Mouse (Mus musculus): ENCODE data around the gene Cabp4. TPM values are rescaled to one million over a fixed set of nuclear protein-coding genes. Genes with fewer than 3 reads are reported as not detected.

Cabp4 gene
- total RNA-seq, 1 experiment from 2014 or later: not detected

- ATAC-seq (replicated peaks; ENCODE audit: insufficient number of reproducible peaks, low FRiP score, low TSS enrichment, poor library complexity, severe bottlenecking): peak; percentile 55
These were observed 30.0 kb downstream of the Cabp4 start for GRCm38 (mm10) chr19:4113806-4114230.

- ATAC-seq (replicated peaks; ENCODE audit: insufficient number of reproducible peaks, low FRiP score, low TSS enrichment, poor library complexity, severe bottlenecking): peak; percentile 24
These were observed 30.5 kb downstream of the Cabp4 start for GRCm38 (mm10) chr19:4113186-4113805.

GRCm38 (mm10) chr19:4112063-4112960 lies 31.5 kb downstream of the Cabp4 start:
- ATAC-seq (replicated peaks; ENCODE audit: insufficient number of reproducible peaks, low FRiP score, low TSS enrichment, poor library complexity, severe bottlenecking): peak; percentile 37; the same call in 1 of the 2 replicates

- no peak for ATAC-seq (replicated peaks; ENCODE audit: insufficient number of reproducible peaks, low FRiP score, low TSS enrichment, poor library complexity, severe bottlenecking)
These were observed 35.3 kb downstream of the Cabp4 start for GRCm38 (mm10) chr19:4108535-4108934.

- ATAC-seq (replicated peaks; ENCODE audit: insufficient number of reproducible peaks, low FRiP score, low TSS enrichment, poor library complexity, severe bottlenecking): no peak
These were observed 37.2 kb downstream of the Cabp4 start for GRCm38 (mm10) chr19:4106654-4107053.

- no peak for ATAC-seq (replicated peaks; ENCODE audit: insufficient number of reproducible peaks, low FRiP score, low TSS enrichment, poor library complexity, severe bottlenecking)
These were observed 39.1 kb downstream of the Cabp4 start for GRCm38 (mm10) chr19:4104675-4105194.

GRCm38 (mm10) chr19:4103792-4104191 lies 40.0 kb downstream of the Cabp4 start:
- no peak for ATAC-seq (replicated peaks; ENCODE audit: insufficient number of reproducible peaks, low FRiP score, low TSS enrichment, poor library complexity, severe bottlenecking)

GRCm38 (mm10) chr19:4103294-4103693 lies 40.5 kb downstream of the Cabp4 start:
- no peak for ATAC-seq (replicated peaks; ENCODE audit: insufficient number of reproducible peaks, low FRiP score, low TSS enrichment, poor library complexity, severe bottlenecking)

- ATAC-seq (replicated peaks; ENCODE audit: insufficient number of reproducible peaks, low FRiP score, low TSS enrichment, poor library complexity, severe bottlenecking): no peak
These were observed 41.2 kb downstream of the Cabp4 start for GRCm38 (mm10) chr19:4102626-4103025.

- ATAC-seq (replicated peaks; ENCODE audit: insufficient number of reproducible peaks, low FRiP score, low TSS enrichment, poor library complexity, severe bottlenecking): no peak
These were observed 41.8 kb downstream of the Cabp4 start for GRCm38 (mm10) chr19:4102049-4102448.

GRCm38 (mm10) chr19:4101466-4101865 lies 42.4 kb downstream of the Cabp4 start:
- no peak for ATAC-seq (replicated peaks; ENCODE audit: insufficient number of reproducible peaks, low FRiP score, low TSS enrichment, poor library complexity, severe bottlenecking)

- no peak for ATAC-seq (replicated peaks; ENCODE audit: insufficient number of reproducible peaks, low FRiP score, low TSS enrichment, poor library complexity, severe bottlenecking)
These were observed 43.0 kb downstream of the Cabp4 start for GRCm38 (mm10) chr19:4100718-4101261.

- 0 out of 2 replicates have a peak, but pooled peaks have one; percentile 9 for ATAC-seq (replicated peaks; ENCODE audit: insufficient number of reproducible peaks, low FRiP score, low TSS enrichment, poor library complexity, severe bottlenecking)
These were observed 43.8 kb downstream of the Cabp4 start, which contains the start of gene Pitpnm1 for GRCm38 (mm10) chr19:4099837-4100717. Gene Pitpnm1 (plus strand): TSS chr19:4099998.

- ATAC-seq (replicated peaks; ENCODE audit: insufficient number of reproducible peaks, low FRiP score, low TSS enrichment, poor library complexity, severe bottlenecking): peak; percentile 45
These were observed 44.8 kb downstream of the Cabp4 start for GRCm38 (mm10) chr19:4099056-4099455.

GRCm38 (mm10) chr19:4098426-4098825 lies 45.4 kb downstream of the Cabp4 start:
- peak; percentile 4; the same call in 1 of the 2 replicates for ATAC-seq (replicated peaks; ENCODE audit: insufficient number of reproducible peaks, low FRiP score, low TSS enrichment, poor library complexity, severe bottlenecking)

GRCm38 (mm10) chr19:4097441-4097825 lies 46.4 kb downstream of the Cabp4 start:
- ATAC-seq (replicated peaks; ENCODE audit: insufficient number of reproducible peaks, low FRiP score, low TSS enrichment, poor library complexity, severe bottlenecking): peak; percentile 28

GRCm38 (mm10) chr19:4096642-4097440 lies 47.0 kb downstream of the Cabp4 start, which contains the start of gene Cdk2ap2:
Gene Cdk2ap2 (plus strand): TSS chr19:4097182.
- ATAC-seq (replicated peaks; ENCODE audit: insufficient number of reproducible peaks, low FRiP score, low TSS enrichment, poor library complexity, severe bottlenecking): peak; percentile 67
